ENCODE assay signal across 15 mouse cellular contexts in the genomic region with DNA sequence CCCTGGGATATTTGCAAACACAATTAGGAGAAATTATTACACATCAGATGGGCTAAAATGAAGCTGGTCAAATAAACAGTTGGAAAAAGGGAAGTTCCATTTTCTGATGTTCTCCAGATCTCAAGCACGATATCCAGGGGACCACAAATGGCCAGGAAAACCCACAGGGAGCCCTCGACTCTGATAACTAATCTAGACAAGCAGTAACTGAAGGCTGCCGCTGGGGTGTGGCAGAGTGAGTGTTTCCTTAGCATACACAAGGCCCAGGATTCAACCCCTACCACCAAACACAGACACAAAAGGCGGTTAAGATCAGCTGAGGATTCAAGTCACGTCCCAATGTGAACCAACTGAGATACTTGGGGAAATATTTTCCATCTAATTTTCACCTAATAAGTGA.
"Had no signal": no experiment of that assay in that cellular context is flagged by ENCODE, and none has a peak within 500 bp of the region (broad histone marks: within the 10 kb centered on the region; RNA-seq: fewer than 3 reads in every experiment).

No protein-coding gene starts in this region.

- H3K4me1 ChIP-seq: limb, embryonic 13.5 days; midbrain, embryonic 13.5 days; neural tube, embryonic 12.5 days had no signal

- H3K4me3 ChIP-seq: limb, embryonic 13.5 days; midbrain, embryonic 13.5 days; neural tube, embryonic 12.5 days had no signal

- H3K27me3 ChIP-seq: limb, embryonic 13.5 days; midbrain, embryonic 13.5 days; neural tube, embryonic 12.5 days had no signal

- ATAC-seq: midbrain, embryonic 13.5 days had no signal

- H3K9ac ChIP-seq: limb, embryonic 13.5 days; liver, embryonic 14.5 days; midbrain, embryonic 13.5 days; neural tube, embryonic 12.5 days had no signal

- H3K9me3 ChIP-seq: limb, embryonic 13.5 days; midbrain, embryonic 13.5 days; neural tube, embryonic 12.5 days had no signal

- DNase-seq: kidney, adult 18-20 months; kidney, postnatal 14 days; left cerebral cortex, postnatal 4 days; lung, adult 2 months; lung, postnatal 10 days; lung, postnatal 4 days; retina, postnatal 1 day; right cerebral cortex, postnatal 4 days; spleen, adult 18-20 months; thymus, adult 2 months; thymus, postnatal 25 days had no signal

- H3K4me2 ChIP-seq: limb, embryonic 13.5 days; midbrain, embryonic 13.5 days; neural tube, embryonic 12.5 days had no signal

- H3K27ac ChIP-seq: limb, embryonic 13.5 days; liver, embryonic 14.5 days; midbrain, embryonic 13.5 days; neural tube, embryonic 12.5 days had no signal
